Mouse (Mus musculus) hindbrain, embryonic 16.5 days (tissue): ENCODE measurements around the gene Vwf. TPM values are rescaled to one million over a fixed set of nuclear protein-coding genes. Genes with fewer than 3 reads are reported as not detected.

ENCODE experiments used
- ATAC-seq: fragments of 200-750 bp; cut with Nextera tagmentation; 2 replicates; pipeline ENCODE4 v1.8.0; 2017; ENCODE audit warnings: moderate TSS enrichment, moderate library complexity
- H3K27ac ChIP-seq: fragments of 300-500 bp; sonication (generic); 2 replicates; pipeline ENCODE4 v1.5.1; 2014; ENCODE audit warnings: low read depth, mild to moderate bottlenecking, control low read depth, low read length, moderate library complexity
- H3K27me3 ChIP-seq: fragments of 300-500 bp; sonication (generic); replicated peaks from 2 replicates; pipeline ENCODE4 v1.6.1; 2014; ENCODE audit warnings: low read length; ENCODE audit not compliant: control insufficient read depth, insufficient read depth
- H3K36me3 ChIP-seq: fragments of 300-500 bp; sonication (generic); 2 replicates; pipeline ENCODE4 v1.6.1; 2014; ENCODE audit warnings: mild to moderate bottlenecking, low read length, moderate library complexity, mixed read lengths; ENCODE audit not compliant: control insufficient read depth, insufficient read depth
- H3K4me1 ChIP-seq: fragments of 300-500 bp; sonication (generic); 2 replicates; pipeline ENCODE4 v1.6.1; 2014; ENCODE audit warnings: low read depth, low read length; ENCODE audit not compliant: control insufficient read depth, insufficient read depth
- H3K4me2 ChIP-seq: fragments of 300-500 bp; sonication (generic); 2 replicates; pipeline ENCODE4 v1.6.1; 2014; ENCODE audit warnings: mild to moderate bottlenecking, low read length, control low read depth, moderate library complexity
- H3K4me3 ChIP-seq: fragments of 300-500 bp; sonication (generic); 2 replicates; pipeline ENCODE4 v1.5.1; 2014; ENCODE audit warnings: mild to moderate bottlenecking, low read length, control low read depth, moderate library complexity
- H3K9ac ChIP-seq: fragments of 300-500 bp; sonication (generic); 2 replicates; pipeline ENCODE4 v1.6.1; 2014; ENCODE audit warnings: low read depth, mild to moderate bottlenecking, control low read depth, low read length, moderate library complexity
- H3K9me3 ChIP-seq: fragments of 300-500 bp; sonication (generic); 2 replicates; pipeline ENCODE4 v1.6.1; 2014; ENCODE audit warnings: mild to moderate bottlenecking, low read length, moderate library complexity; ENCODE audit not compliant: control insufficient read depth
- WGBS: fragments of 180-500 bp; shearing (Covaris S2); extraction: QIAGEN DNeasy Blood & Tissue Kit; methylation state at CpG from one replicate; pipeline ENCODE4 v1.1.7; 2014; 5-methylcytosine and 5-hydroxymethylcytosine counted together
- polyA plus RNA-seq: library from polyadenylated mRNA; unstranded; fragments of >200 nt; fragmentation: Nextera tagmentation; extraction: Ambion mirVana; gene quantifications from 2 replicates; pipeline ENCODE4 v1.2.1, GENCODE M21; 2015

The Vwf gene
- polyA plus RNA-seq, 1 experiment from 2014 or later = 12.9 TPM

DNA sequence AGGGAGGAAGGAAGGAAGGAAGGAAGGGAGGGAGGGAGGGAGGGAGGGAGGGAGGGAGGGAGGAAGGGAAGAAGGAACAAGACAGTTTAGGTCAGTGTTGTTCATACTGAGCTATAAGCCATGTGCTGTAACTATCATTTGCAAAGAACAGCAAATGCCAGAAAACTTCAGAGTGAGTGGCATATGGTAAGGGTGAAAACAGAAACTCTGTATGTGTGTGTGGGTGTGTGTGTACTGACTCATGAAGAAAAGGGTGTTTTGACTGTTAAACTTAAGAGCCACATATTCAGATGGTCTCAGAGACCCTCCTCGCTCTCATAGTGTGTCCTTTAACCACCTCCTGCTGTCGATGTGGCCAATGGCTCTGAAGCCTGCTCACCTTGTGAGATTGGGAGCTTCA, 14.9 kb downstream of the Vwf start:
- H3K4me3 ChIP-seq = no peak overlapping the region
- 94% methylated on average over 2 of the region's 2 CpGs for WGBS
- no peaks in the 10 kb centered on the region for H3K9me3 ChIP-seq
- H3K27me3 ChIP-seq = no peaks in the 10 kb centered on the region
- H3K4me1 ChIP-seq = no peaks in the 10 kb centered on the region
- no peaks in the 10 kb centered on the region for H3K36me3 ChIP-seq
- no peak overlapping the region for H3K27ac ChIP-seq
- H3K4me2 ChIP-seq = no peak overlapping the region
- ATAC-seq = no peak
- H3K9ac ChIP-seq = no peak overlapping the region

DNA sequence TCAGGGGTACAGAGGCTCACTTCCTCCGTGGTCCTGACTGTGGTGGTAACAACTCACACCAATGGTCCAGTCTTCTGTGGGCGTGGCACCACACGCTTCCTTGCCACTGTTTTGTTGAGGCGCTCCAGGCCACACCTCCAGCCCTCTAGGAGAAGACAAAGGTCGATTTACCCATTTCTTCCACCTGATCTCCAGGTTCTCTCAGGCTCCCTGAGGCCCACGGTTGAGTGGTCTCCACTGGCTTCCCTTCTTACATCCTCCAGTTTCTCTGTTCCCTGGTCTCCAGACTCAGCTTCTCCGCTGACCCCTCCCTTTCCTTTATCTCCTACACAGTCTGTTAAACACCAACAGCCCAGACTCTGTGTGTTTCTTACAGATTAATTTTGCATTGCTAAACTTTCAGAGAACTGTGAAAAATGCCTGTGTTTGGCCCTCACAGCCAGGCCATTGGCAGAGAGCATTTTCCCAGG, 18.3 kb downstream of the Vwf start:
- 68% methylated on average over 7 of the region's 7 CpGs for WGBS
- Histone ChIP-seq H3K4me2 (no peak overlapping the region), H3K27ac (no peak overlapping the region), H3K36me3 (no peaks in the 10 kb centered on the region), H3K4me3 (no peak overlapping the region), H3K4me1 (no peaks in the 10 kb centered on the region), H3K27me3 (no peaks in the 10 kb centered on the region), H3K9me3 (no peaks in the 10 kb centered on the region), H3K9ac (no peak overlapping the region)
- ATAC-seq = no peak

DNA sequence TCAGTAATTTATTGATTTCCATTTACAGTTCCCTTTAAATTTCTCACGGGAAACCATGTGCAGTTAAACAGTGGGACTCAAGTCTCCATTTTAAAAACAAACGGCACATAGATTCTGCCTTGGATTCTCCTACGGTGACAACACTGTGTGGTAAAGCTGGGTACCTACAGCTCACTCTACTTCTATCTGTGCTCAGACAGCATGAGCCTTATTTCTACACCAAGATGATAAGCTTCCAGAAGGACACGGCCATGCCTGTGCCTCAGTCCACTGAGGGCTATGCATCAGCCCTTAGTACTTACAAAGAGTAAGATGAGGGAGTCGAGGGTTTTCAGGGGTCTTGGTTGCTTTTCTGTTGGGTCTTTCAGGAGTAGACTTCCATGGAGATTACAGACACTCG, 18.8 kb downstream of the Vwf start:
- Histone ChIP-seq H3K27me3 (no peaks in the 10 kb centered on the region), H3K36me3 (no peaks in the 10 kb centered on the region), H3K9ac (no peak overlapping the region), H3K9me3 (no peaks in the 10 kb centered on the region), H3K4me3 (no peak overlapping the region), H3K4me1 (no peaks in the 10 kb centered on the region), H3K4me2 (no peak overlapping the region), H3K27ac (no peak overlapping the region)
- ATAC-seq = no peak
- WGBS = 89% methylated on average over 6 of the region's 6 CpGs

DNA sequence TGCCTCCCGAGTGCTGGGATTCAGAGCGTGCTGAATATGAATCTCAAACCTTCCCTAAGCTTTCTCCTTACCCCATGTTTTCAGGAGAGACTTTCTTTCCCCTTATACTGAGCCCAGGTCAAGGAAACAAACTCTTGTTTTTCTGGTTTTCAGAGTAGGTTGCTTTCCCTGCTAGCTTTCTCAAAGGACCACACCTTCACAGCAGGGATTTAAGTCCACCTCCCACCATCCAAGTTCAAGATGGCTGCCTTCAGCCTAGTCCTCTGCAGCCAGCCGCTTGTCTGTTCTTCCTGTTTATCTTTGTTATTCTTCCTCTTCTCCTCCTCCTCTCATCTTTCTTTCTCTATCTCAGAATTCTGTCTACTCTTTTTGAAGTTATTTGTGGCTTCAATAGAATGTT, 20.1 kb downstream of the Vwf start:
- no peaks in the 10 kb centered on the region for H3K36me3 ChIP-seq
- H3K9ac ChIP-seq = no peak overlapping the region
- H3K27me3 ChIP-seq = no peaks in the 10 kb centered on the region
- no peak overlapping the region for H3K27ac ChIP-seq
- WGBS = 95% methylated on average over 3 of the region's 3 CpGs
- no peaks in the 10 kb centered on the region for H3K4me1 ChIP-seq
- H3K9me3 ChIP-seq = no peaks in the 10 kb centered on the region
- H3K4me3 ChIP-seq = no peak overlapping the region
- H3K4me2 ChIP-seq = no peak overlapping the region
- no peak for ATAC-seq

DNA sequence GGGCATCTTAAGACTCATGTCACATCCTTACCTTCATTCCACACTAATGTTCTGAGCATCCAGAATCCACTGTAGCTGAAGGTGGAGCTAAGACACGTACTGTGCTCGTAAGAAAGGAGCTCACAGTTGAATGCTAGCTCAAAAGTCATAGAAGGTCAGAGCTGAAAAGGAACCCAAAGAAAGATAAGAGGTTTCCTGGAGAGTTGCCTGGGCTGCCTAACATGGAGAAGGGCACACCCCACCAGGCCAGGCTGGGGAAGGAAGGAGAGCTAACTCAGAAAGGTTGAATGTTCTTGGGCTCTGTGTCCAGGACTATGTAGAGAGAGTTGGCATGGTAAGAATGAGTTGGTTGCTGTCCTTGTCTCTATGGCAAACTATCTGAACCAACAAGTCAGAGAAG, 21.8 kb downstream of the Vwf start:
- no peak overlapping the region for H3K9ac ChIP-seq
- no peaks in the 10 kb centered on the region for H3K36me3 ChIP-seq
- H3K4me1 ChIP-seq = peaks cover 8% of the 10 kb centered on the region
- H3K4me2 ChIP-seq = no peak overlapping the region
- no peak overlapping the region for H3K4me3 ChIP-seq
- no peaks in the 10 kb centered on the region for H3K9me3 ChIP-seq
- no peak for ATAC-seq
- WGBS = 87% methylated on average over 2 of the region's 2 CpGs
- no peak overlapping the region for H3K27ac ChIP-seq
- no peaks in the 10 kb centered on the region for H3K27me3 ChIP-seq

DNA sequence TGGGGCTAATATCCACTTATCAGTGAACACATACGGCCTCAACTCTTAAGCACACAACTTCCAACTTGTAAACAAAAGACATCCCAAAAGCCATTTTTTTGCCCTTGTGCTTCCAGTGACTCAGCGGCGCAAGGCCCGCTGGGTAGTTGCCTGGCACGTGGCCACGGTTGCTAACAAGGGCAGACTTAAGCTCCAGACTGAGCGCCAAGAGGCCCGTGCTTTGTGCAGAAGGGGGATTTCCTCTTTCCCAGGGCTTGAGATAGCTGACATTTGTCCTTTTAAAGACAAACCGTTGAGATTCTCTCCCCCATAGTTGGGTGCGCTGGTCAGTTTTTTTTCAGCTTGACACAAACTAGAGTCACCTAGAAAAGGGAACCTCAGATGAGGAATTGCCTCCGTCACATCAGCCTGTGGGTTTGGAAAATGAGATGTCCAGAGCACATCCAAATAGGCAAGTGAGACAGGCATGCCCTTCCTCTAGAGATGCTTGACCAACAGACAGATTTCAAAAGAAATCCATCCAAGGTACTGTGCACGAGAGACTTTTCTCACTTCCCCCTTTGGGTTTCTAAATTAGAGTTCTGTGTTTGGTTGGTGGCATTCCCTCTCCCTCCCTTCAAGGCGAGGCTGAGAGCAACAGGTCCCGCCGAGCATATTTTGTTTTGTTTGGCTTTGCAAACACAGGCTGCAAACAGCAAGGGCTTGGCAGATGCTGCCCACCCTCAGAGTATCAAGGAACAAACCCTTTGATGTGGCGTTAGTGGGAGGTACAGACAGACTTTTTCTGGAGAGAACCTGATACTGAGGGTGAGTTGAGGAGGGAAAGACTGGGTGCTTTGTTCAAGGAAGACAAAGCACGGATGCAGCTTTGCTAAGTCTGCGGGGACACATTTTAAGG, 26.0 kb downstream of the Vwf start:
- Histone ChIP-seq H3K4me2 (peak overlapping the region; percentile 58), H3K27me3 (no peaks in the 10 kb centered on the region), H3K9me3 (no peaks in the 10 kb centered on the region), H3K9ac (peak overlapping the region; percentile 27), H3K4me1 (peaks cover 10% of the 10 kb centered on the region), H3K27ac (peak overlapping the region; percentile 56), H3K4me3 (peak overlapping the region; percentile 30), H3K36me3 (no peaks in the 10 kb centered on the region)
- peak; percentile 11 for ATAC-seq
- WGBS = 33% methylated on average over 18 of the region's 18 CpGs

DNA sequence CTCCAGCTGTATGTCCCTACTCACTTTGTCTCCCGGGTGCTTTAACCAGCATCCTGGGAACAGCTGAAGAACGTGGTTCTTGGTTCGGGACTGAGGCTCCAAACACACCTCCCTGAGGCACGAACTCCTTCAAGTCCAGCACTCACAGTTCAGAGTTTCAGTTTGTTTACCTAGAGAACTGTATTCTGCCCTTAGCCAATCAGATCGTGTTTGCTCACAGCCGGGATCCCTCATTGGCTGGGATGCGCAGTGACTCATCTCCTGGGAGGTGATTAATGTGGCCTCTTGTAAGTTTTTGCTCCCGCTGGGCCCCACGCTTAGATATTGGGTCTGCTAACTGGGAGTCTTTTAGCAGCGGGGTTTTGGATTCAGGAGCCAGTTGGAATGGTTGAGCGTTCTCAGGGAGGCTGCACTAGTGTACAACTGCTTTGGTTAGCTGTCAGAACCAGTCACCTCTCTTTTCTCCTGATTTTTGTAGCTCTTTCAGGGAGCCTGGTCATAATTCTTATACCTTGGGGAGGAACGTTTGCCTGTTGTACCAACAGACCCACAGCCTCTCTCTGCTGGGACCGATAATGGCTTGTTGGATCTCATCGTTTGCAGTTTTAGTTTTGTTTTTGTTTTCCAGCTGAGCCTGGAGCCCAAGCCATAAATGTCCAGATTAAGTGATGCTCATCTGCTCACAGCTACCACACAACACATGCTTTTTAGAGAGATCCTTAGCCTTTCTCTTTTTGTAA, 26.8 kb downstream of the Vwf start:
- Histone ChIP-seq H3K27ac (peak overlapping the region; percentile 56), H3K36me3 (no peaks in the 10 kb centered on the region), H3K9me3 (no peaks in the 10 kb centered on the region), H3K27me3 (no peaks in the 10 kb centered on the region), H3K4me2 (peak overlapping the region; percentile 58), H3K9ac (peak overlapping the region; percentile 27), H3K4me1 (peaks cover 10% of the 10 kb centered on the region), H3K4me3 (peak overlapping the region; percentile 30)
- ATAC-seq = peak; percentile 91
- 6% methylated on average over 14 of the region's 14 CpGs for WGBS

DNA sequence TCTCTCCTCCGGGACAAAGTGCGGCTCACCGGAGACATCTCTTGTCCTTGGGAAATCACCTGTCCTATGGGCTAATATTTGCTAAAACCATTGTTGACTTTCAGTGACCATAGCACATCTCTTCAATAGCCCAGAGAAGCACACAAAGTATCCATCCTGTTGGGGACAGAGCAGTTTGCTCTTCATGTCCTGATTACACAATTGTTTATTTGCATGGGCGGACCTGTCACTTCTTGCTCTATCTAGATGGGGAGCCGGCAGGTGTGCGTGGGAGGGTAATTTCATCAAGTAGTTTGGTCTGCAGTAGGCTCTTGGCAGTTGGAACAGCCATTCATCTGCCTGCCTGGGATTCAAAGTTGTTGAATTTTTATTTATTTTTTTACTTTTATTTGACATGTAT, 28.5 kb downstream of the Vwf start:
- 89% methylated on average over 6 of the region's 6 CpGs for WGBS

DNA sequence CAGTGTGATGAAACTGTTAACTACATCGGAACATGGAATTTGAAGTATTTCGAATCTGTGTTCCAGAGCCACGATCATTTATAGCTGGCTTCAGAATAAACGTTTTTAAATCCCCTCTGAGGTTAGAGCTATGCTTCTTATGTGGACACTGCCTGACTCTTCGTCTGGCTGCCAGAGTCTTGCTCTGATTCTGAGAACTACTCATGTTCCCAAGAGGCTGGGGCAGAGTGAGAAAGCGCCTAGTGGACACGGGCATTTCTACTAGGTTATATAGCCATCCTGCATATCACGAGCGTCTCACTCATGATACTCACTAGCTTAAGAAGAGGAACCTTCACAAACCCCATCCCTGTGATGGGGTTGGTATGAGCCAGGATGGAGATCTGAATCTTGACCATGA, 30.7 kb downstream of the Vwf start:
- H3K27me3 ChIP-seq = no peaks in the 10 kb centered on the region
- H3K27ac ChIP-seq = no peak overlapping the region
- 83% methylated on average over 9 of the region's 9 CpGs for WGBS
- no peak for ATAC-seq
- H3K4me1 ChIP-seq = peaks cover 10% of the 10 kb centered on the region
- no peak overlapping the region for H3K4me3 ChIP-seq
- H3K9ac ChIP-seq = no peak overlapping the region
- no peak overlapping the region for H3K4me2 ChIP-seq
- H3K36me3 ChIP-seq = no peaks in the 10 kb centered on the region
- H3K9me3 ChIP-seq = no peaks in the 10 kb centered on the region

More for the DNA sequence above, 28.5 kb downstream of the Vwf start:
- Histone ChIP-seq H3K9me3 (no peaks in the 10 kb centered on the region), H3K27me3 (no peaks in the 10 kb centered on the region), H3K36me3 (no peaks in the 10 kb centered on the region), H3K9ac (no peak overlapping the region), H3K4me3 (no peak overlapping the region), H3K4me2 (no peak overlapping the region), H3K4me1 (peaks cover 10% of the 10 kb centered on the region), H3K27ac (no peak overlapping the region)
- ATAC-seq = no peak
